Mouse (Mus musculus) lung, embryonic 14.5 days (tissue): ENCODE data around the gene Zfp790. TPM values are rescaled to one million over a fixed set of nuclear protein-coding genes. Genes with fewer than 3 reads are reported as not detected.

ENCODE experiments used
- ATAC-seq: fragments of 200-750 bp; cut with Nextera tagmentation; 2 replicates; pipeline ENCODE4 v1.8.0; 2017; ENCODE audit warnings: mild to moderate bottlenecking, moderate TSS enrichment, moderate library complexity; ENCODE audit not compliant: insufficient read depth
- DNase-seq: peaks from one replicate; pipeline ENCODE4 v3.0.0-alpha.2; 2015
- H3K27ac ChIP-seq: fragments of 300-500 bp; sonication (generic); 2 replicates; pipeline ENCODE4 v1.5.1; 2014; ENCODE audit warnings: low read depth, mild to moderate bottlenecking, moderate library complexity
- H3K27me3 ChIP-seq: fragments of 300-500 bp; sonication (generic); 2 replicates; pipeline ENCODE4 v1.6.1; 2014; ENCODE audit warnings: low read length, control low read depth; ENCODE audit not compliant: insufficient read depth
- H3K36me3 ChIP-seq: fragments of 300-500 bp; sonication (generic); 2 replicates; pipeline ENCODE4 v1.6.1; 2014; ENCODE audit warnings: control low read depth; ENCODE audit not compliant: insufficient read depth
- H3K4me1 ChIP-seq: fragments of 300-500 bp; sonication (generic); 2 replicates; pipeline ENCODE4 v1.6.1; 2014; ENCODE audit warnings: antibody characterized with exemption, control low read depth; ENCODE audit not compliant: insufficient read depth
- H3K4me2 ChIP-seq: fragments of 300-500 bp; sonication (generic); 2 replicates; pipeline ENCODE4 v1.6.1; 2014; ENCODE audit warnings: mild to moderate bottlenecking
- H3K4me3 ChIP-seq: fragments of 300-500 bp; sonication (generic); 2 replicates; pipeline ENCODE4 v1.5.1; 2014; ENCODE audit warnings: low read depth, low read length
- H3K9ac ChIP-seq: fragments of 300-500 bp; sonication (generic); 2 replicates; pipeline ENCODE4 v1.6.1; 2014
- H3K9me3 ChIP-seq: fragments of 300-500 bp; sonication (generic); 2 replicates; pipeline ENCODE4 v1.6.1; 2016; ENCODE audit warnings: low read depth, low read length, control low read depth
- CTCF ChIP-seq: IDR thresholded peaks from 2 replicates; pipeline ENCODE4 v1.5.1; 2016; ENCODE audit warnings: antibody characterized with exemption, low read depth
- WGBS: fragments of 180-500 bp; shearing (Covaris S2); extraction: QIAGEN DNeasy Blood & Tissue Kit; methylation state at CpG from one replicate; pipeline ENCODE4 v1.1.7; 2014; 5-methylcytosine and 5-hydroxymethylcytosine counted together
- polyA plus RNA-seq: library from polyadenylated mRNA; unstranded; fragments of >200 nt; fragmentation: Nextera tagmentation; extraction: Ambion mirVana; gene quantifications from 2 replicates; pipeline ENCODE4 v1.2.1, GENCODE M21; 2014

Gene Zfp790
- 13.5 and 14.0 TPM in 2 replicates for polyA plus RNA-seq

DNA sequence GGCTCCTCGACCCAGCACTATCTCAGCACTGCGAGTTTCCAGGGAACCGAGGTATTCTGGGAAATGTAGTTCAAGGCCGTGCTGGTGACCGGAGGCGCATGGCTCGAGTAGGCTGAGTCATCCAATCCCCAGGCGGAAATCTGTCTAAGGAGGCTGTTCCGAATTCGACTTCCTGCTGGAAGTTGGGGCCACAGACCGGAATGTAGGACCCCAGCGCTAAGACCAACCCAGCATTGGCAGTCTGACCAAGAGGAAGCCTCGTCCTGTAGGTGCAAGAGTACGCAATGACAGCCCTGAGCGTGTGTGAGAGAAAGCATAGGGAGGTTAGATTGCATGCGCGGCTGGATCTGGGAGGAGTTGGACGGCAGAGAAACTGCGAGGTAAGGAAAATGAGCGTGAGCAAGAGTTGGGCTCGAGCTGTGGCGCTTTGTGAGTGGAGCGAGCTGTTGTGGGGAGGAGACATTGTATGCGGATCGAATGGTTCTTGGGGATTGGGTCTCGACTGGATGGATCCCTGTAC, at the start of gene Zfp790:
Zfp790 (plus strand) TSS at position 205 of the 520 bp plus-strand sequence.
- Histone ChIP-seq H3K4me2 (peak within 1 kb of the TSS; percentile 83), H3K4me1 (peaks cover 8% of the 10 kb centered on the region; the same call in 1 of the 2 replicates), H3K27ac (peak within 1 kb of the TSS; percentile 91), H3K9me3 (no peaks in the 10 kb centered on the region), H3K9ac (peak within 1 kb of the TSS; percentile 73), H3K27me3 (no peaks in the 10 kb centered on the region), H3K36me3 (0 out of 2 replicates have a peak, but pooled peaks cover 4% of the 10 kb centered on the region), H3K4me3 (peak within 1 kb of the TSS; percentile 62)
- under 1% methylated on average over 26 of the region's 26 CpGs for WGBS
- peak; percentile 98 for ATAC-seq
- peak; percentile 98 for DNase-seq
- no peak for TF ChIP-seq CTCF

DNA sequence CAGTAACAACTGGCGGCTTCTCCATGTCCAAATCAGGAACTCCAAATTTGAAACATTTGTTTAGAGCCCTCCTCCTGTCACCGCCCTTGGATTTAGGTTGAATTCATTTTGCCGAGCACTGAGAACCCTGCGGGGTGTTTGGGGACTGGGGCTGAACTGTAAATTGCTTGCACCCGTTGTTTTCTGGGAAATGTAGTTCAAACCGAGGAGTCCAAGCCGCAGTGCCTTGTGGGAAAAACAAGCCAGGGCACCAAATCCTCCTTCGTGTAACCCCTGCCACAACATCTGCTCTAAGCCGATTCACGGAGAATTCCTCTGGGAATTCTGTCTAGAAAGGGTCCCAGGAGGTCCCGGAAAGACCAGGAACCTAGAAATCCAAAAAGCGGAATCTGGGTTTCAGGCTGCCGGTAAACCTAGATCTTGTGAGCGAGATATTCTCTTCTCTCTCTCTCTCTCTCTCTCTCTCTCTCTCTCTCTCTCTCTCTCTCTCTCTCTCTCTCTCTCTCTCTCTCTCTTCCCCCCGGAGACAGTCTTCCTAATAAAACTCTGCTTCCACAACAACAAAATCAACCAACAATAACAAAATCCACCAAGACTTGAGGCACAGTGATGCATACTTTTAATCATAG, 48.7 kb upstream of the Zfp790 start:
- H3K9me3 ChIP-seq, result no peaks in the 10 kb centered on the region
- peak overlapping the region; percentile 80 for H3K4me2 ChIP-seq
- DNase-seq, result peak; percentile 90
- peaks cover 13% of the 10 kb centered on the region for H3K36me3 ChIP-seq
- peak overlapping the region; percentile 56 for H3K9ac ChIP-seq
- TF ChIP-seq CTCF, result no peak
- H3K4me3 ChIP-seq, result peak overlapping the region; percentile 78
- 1% methylated on average over 15 of the region's 15 CpGs for WGBS
- peak; percentile 66 for ATAC-seq
- H3K27ac ChIP-seq, result peak overlapping the region; percentile 42; the same call in 1 of the 2 replicates
- peaks cover 5% of the 10 kb centered on the region; the same call in 1 of the 2 replicates for H3K4me1 ChIP-seq
- no peaks in the 10 kb centered on the region for H3K27me3 ChIP-seq

DNA sequence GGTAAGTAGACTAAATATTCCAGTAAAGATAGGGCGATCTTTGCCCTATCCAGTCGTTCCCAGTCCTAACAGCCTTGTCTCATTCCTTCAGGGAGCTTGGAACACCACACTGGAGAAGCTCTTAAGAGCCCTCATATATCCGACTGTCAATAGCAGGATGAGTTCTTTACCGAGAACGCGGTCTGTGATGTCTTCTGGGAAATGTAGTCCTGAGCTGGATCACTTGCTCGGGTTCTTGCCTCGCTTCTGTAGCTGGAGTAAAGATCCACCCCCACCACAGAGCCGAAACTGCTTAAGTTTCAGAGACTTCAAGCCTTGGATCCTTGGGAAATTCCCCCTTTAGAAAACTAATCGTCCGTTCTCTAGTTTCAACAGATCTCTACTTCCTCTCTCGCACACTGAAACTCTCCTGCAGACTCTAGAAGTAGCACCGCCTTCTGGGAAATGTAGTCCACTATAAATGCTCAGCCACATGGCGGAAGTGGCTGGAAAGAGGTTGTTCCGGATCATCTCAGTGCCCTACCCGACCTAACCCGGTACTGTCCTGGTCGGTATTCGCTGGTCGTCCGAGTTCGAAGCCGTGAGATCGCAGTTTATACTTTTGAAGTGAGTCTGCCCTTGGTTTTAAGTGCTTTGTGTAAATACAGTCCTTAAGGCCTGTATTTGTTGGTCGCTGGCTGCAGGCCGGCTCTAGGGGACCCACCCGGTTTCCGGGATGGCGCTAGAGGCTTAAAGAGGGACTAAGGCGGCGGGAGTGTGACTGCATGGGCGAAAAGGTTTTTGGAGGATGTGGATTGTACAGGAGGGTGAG, 47.6 kb upstream of the Zfp790 start, which contains the start of gene Zfp84:
Zfp84 (plus strand) TSS at position 463 of the 811 bp plus-strand sequence.
- H3K27me3 ChIP-seq, result no peaks in the 10 kb centered on the region
- TF ChIP-seq CTCF, result no peak
- H3K36me3 ChIP-seq, result peaks cover 23% of the 10 kb centered on the region
- no peaks in the 10 kb centered on the region for H3K9me3 ChIP-seq
- peak within 1 kb of the TSS; percentile 67 for H3K9ac ChIP-seq
- peak within 1 kb of the TSS; percentile 80 for H3K4me2 ChIP-seq
- H3K4me3 ChIP-seq, result peak within 1 kb of the TSS; percentile 78
- ATAC-seq (peak; percentile 97), DNase-seq (peak; percentile 96)
- WGBS, result under 1% methylated on average over 32 of the region's 32 CpGs
- H3K4me1 ChIP-seq, result peaks cover 5% of the 10 kb centered on the region; the same call in 1 of the 2 replicates
- peak within 1 kb of the TSS; percentile 89 for H3K27ac ChIP-seq

DNA sequence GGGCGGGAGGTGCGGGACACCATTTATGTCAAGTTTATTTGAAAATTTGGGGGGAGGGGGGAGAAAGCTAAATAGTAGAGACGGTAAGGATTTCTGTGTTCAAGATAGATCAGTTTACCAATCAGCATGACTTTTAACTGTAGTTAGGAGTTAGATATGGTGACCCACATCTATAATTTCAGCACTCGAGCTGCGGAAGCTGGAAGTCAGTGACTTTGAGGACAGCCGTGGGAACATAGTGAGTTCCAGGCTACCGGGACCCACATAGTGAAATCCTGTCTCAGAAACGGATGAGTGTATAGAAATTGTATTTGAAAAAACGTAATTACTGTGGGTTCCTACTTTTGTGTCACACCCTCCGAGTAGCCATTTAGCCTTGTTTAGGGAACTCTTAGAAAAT, 46.9 kb upstream of the Zfp790 start:
- ATAC-seq (no peak), DNase-seq (peak; percentile 24)
- Histone ChIP-seq H3K4me1 (peaks cover 5% of the 10 kb centered on the region; the same call in 1 of the 2 replicates), H3K4me3 (peak overlapping the region; percentile 78), H3K9me3 (no peaks in the 10 kb centered on the region), H3K9ac (peak overlapping the region; percentile 67), H3K27ac (0 out of 2 replicates have a peak overlapping the region, but pooled peaks have one; percentile 89), H3K36me3 (peaks cover 30% of the 10 kb centered on the region), H3K27me3 (no peaks in the 10 kb centered on the region), H3K4me2 (peak overlapping the region; percentile 80)
- TF ChIP-seq CTCF, result no peak
- WGBS, result 4% methylated on average over 10 of the region's 10 CpGs

DNA sequence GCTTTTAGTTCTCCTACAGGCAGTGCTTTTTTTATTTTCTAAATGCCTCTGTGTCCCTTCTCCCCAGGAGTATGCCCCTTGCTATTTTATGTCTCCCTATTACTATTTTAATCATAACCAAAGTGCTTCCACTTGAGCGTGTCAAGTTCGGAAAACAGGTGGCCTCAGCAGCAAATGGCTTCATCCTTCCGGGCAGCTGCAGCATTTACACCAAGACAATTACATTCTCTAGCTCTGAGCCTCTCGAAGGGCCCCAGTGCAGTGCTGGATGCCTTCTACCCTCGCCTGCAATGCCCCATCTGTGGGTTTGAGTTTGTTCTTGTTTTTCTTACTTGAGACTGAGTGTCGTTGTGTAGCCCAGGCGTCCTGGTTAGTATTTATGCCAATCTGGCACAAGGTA, 42.4 kb upstream of the Zfp790 start:
- H3K27ac ChIP-seq, result no peak overlapping the region
- no peak overlapping the region for H3K4me2 ChIP-seq
- peaks cover 5% of the 10 kb centered on the region; the same call in 1 of the 2 replicates for H3K4me1 ChIP-seq
- no peak for ATAC-seq
- TF ChIP-seq CTCF, result no peak
- H3K36me3 ChIP-seq, result peaks cover 73% of the 10 kb centered on the region
- H3K27me3 ChIP-seq, result no peaks in the 10 kb centered on the region
- H3K4me3 ChIP-seq, result no peak overlapping the region
- no peaks in the 10 kb centered on the region for H3K9me3 ChIP-seq
- DNase-seq, result no peak
- H3K9ac ChIP-seq, result no peak overlapping the region
- 90% methylated on average over 7 of the region's 7 CpGs for WGBS

DNA sequence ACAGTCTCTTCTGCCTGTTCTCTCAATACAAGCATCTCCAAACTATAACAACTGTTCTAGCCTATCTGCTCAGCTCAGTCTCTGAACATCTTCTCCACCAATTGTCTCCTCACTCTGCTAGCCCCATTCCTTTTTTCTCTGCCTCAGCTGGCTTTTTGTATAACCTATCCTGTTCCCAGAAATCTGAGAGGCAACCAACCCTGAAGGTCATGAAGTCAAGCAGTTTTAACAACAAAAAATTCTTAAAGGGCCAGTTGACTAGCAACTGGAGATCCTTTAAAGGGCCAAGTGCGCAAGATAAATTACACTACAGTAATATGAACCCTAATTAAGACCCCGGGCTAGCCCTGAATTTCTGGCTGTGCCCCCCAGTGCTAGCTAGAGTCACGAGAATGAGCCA, 41.5 kb upstream of the Zfp790 start:
- no peaks in the 10 kb centered on the region for H3K9me3 ChIP-seq
- H3K4me3 ChIP-seq, result no peak overlapping the region
- no peak overlapping the region for H3K27ac ChIP-seq
- H3K36me3 ChIP-seq, result peaks cover 79% of the 10 kb centered on the region
- no peak for DNase-seq
- H3K9ac ChIP-seq, result no peak overlapping the region
- no peak for ATAC-seq
- H3K4me2 ChIP-seq, result no peak overlapping the region
- WGBS, result 90% methylated on average over 3 of the region's 3 CpGs
- H3K27me3 ChIP-seq, result no peaks in the 10 kb centered on the region
- no peak for TF ChIP-seq CTCF
- peaks cover 3% of the 10 kb centered on the region; the same call in 1 of the 2 replicates for H3K4me1 ChIP-seq
